Mouse (Mus musculus) thymus, postnatal 36 days (tissue): Measurements from ENCODE around the gene Faim2.
A peak's percentile ranks its signal among the peaks of the same experiment; 100 is the strongest.

Source experiments
- DNase-seq, 2 experiments: peaks; one replicate each; pipeline ENCODE4 v3.0.0; 2022; ENCODE audit warnings: mixed read lengths in 2 of 2

Gene Faim2

GRCm38 (mm10) chr15:99457606-99458401 lies 70.2 kb downstream of the Faim2 start, which contains the start of gene Nckap5l:
Gene Nckap5l, minus strand, starts transcription at chr15:99457748.
- peak; percentile 94 to 95 for DNase-seq

GRCm38 (mm10) chr15:99456963-99457605 lies 70.9 kb downstream of the Faim2 start:
- DNase-seq = peak; percentile 62 to 75

GRCm38 (mm10) chr15:99456338-99456962 lies 71.5 kb downstream of the Faim2 start:
- DNase-seq = no peak

GRCm38 (mm10) chr15:99455415-99455814 lies 72.5 kb downstream of the Faim2 start:
- no peak for DNase-seq

- DNase-seq = no peak
These were observed 73.2 kb downstream of the Faim2 start for GRCm38 (mm10) chr15:99454585-99455279.

GRCm38 (mm10) chr15:99453153-99453900 lies 74.6 kb downstream of the Faim2 start:
- peak in 1 of 2 experiments; percentile 46 for DNase-seq

- no peak for DNase-seq
These were observed 78.1 kb downstream of the Faim2 start for GRCm38 (mm10) chr15:99449751-99450280.

GRCm38 (mm10) chr15:99449131-99449750 lies 78.7 kb downstream of the Faim2 start:
- peak in 1 of 2 experiments; percentile 37 for DNase-seq
